Mouse (Mus musculus) inflammation-experienced regulatory T-cells, adult 6 months (primary cell): ENCODE results near the gene Ube2h. TPM values are rescaled to one million over a fixed set of nuclear protein-coding genes. Genes with fewer than 3 reads are reported as not detected.

Source experiments
- ATAC-seq: one replicate; pipeline ENCODE4 v1.8.0; 2017
- polyA plus RNA-seq, 3 experiments: library from polyadenylated mRNA; unstranded; fragments of 100-300 nt; shearing (Covaris generic); gene quantifications; one replicate each; pipeline ENCODE4 v1.2.1; 2017

Gene Ube2h
- polyA plus RNA-seq, 3 experiments from 2014 or later: 108 to 123 (median 115) TPM

GRCm38 (mm10) chr6:30182038-30182437 lies 122.3 kb downstream of the Ube2h start:
- ATAC-seq: no peak

GRCm38 (mm10) chr6:30180321-30180720 lies 124.0 kb downstream of the Ube2h start:
- ATAC-seq: no peak

- no peak for ATAC-seq
Observed at GRCm38 (mm10) chr6:30179046-30179445, 125.3 kb downstream of the Ube2h start.

- ATAC-seq: no peak
Observed at GRCm38 (mm10) chr6:30178023-30178639, 126.2 kb downstream of the Ube2h start.

GRCm38 (mm10) chr6:30177305-30177704 lies 127.0 kb downstream of the Ube2h start:
- ATAC-seq: no peak

GRCm38 (mm10) chr6:30176496-30176895 lies 127.8 kb downstream of the Ube2h start:
- no peak for ATAC-seq

GRCm38 (mm10) chr6:30175918-30176421 lies 128.4 kb downstream of the Ube2h start:
- ATAC-seq: no peak

- no peak for ATAC-seq
Observed at GRCm38 (mm10) chr6:30175225-30175917, 129.0 kb downstream of the Ube2h start.

GRCm38 (mm10) chr6:30174461-30175224 lies 129.7 kb downstream of the Ube2h start:
- no peak for ATAC-seq

- peak; percentile 58 for ATAC-seq
Observed at GRCm38 (mm10) chr6:30173551-30174460, 130.5 kb downstream of the Ube2h start.

- no peak for ATAC-seq
Observed at GRCm38 (mm10) chr6:30172820-30173550, 131.4 kb downstream of the Ube2h start.

- ATAC-seq: no peak
Observed at GRCm38 (mm10) chr6:30172441-30172819, 131.9 kb downstream of the Ube2h start.

- ATAC-seq: no peak
Observed at GRCm38 (mm10) chr6:30171967-30172366, 132.4 kb downstream of the Ube2h start.

GRCm38 (mm10) chr6:30171226-30171625 lies 133.1 kb downstream of the Ube2h start:
- no peak for ATAC-seq

- ATAC-seq: no peak
Observed at GRCm38 (mm10) chr6:30169148-30169547, 135.2 kb downstream of the Ube2h start.

GRCm38 (mm10) chr6:30168275-30168674 lies 136.1 kb downstream of the Ube2h start:
- ATAC-seq: no peak

GRCm38 (mm10) chr6:30167192-30167591 lies 137.1 kb downstream of the Ube2h start:
- ATAC-seq: no peak

GRCm38 (mm10) chr6:30166349-30166748 lies 138.0 kb downstream of the Ube2h start:
- no peak for ATAC-seq

- no peak for ATAC-seq
Observed at GRCm38 (mm10) chr6:30162091-30162490, 142.2 kb downstream of the Ube2h start.

GRCm38 (mm10) chr6:30161618-30162017 lies 142.7 kb downstream of the Ube2h start:
- no peak for ATAC-seq
